Mouse (Mus musculus): Measurements from ENCODE around the gene Zfp523. TPM values are rescaled to one million over a fixed set of nuclear protein-coding genes. Genes with fewer than 3 reads are reported as not detected.
"Not testable (repeated sequence)": the region's sequence is repeated elsewhere in the genome, so short reads cannot be mapped to it uniquely, and the experiment has no call there.

The Zfp523 gene
- polyA plus RNA-seq, 1 experiment from 2014 or later, result 32.5 TPM

GRCm38 (mm10) chr17:28209457-28210110, 32.7 kb downstream of the Zfp523 start:
- 0 out of 2 replicates have a peak, but pooled peaks cover 3% of the 10 kb centered on the region for H3K4me1 ChIP-seq (ENCODE audit: control insufficient read depth, insufficient read depth, low read length)
- H3K27me3 ChIP-seq (ENCODE audit: control insufficient read depth, insufficient read depth, low read length), result no peaks in the 10 kb centered on the region
- WGBS, result 70% methylated on average over 4 of the region's 4 CpGs
- DNase-seq (ENCODE audit: low spot score) (no peak), ATAC-seq (ENCODE audit: insufficient read depth, low FRiP score, low TSS enrichment) (no peak)
- no peak overlapping the region for H3K27ac ChIP-seq (ENCODE audit: low read depth, low read length)
- no peak overlapping the region for H3K9ac ChIP-seq (ENCODE audit: low read length)
- no peak overlapping the region for H3K4me3 ChIP-seq (ENCODE audit: low read depth, low read length)
- no peak overlapping the region for H3K4me2 ChIP-seq (ENCODE audit: low read depth)
- no peaks in the 10 kb centered on the region for H3K9me3 ChIP-seq (ENCODE audit: control insufficient read depth, low read length)
- 0 out of 2 replicates have a peak, but pooled peaks cover 2% of the 10 kb centered on the region for H3K36me3 ChIP-seq (ENCODE audit: control insufficient read depth, insufficient read depth, low read length)

GRCm38 (mm10) chr17:28211921-28212341, 35.0 kb downstream of the Zfp523 start:
- no peak overlapping the region for H3K4me2 ChIP-seq (ENCODE audit: low read depth)
- no peak overlapping the region for H3K9ac ChIP-seq (ENCODE audit: low read length)
- DNase-seq (ENCODE audit: low spot score), result no peak
- WGBS, result 80% methylated on average over 6 of the region's 6 CpGs
- 0 out of 2 replicates have a peak, but pooled peaks cover 3% of the 10 kb centered on the region for H3K4me1 ChIP-seq (ENCODE audit: control insufficient read depth, insufficient read depth, low read length)
- H3K36me3 ChIP-seq (ENCODE audit: control insufficient read depth, insufficient read depth, low read length), result no peaks in the 10 kb centered on the region
- no peak overlapping the region for H3K4me3 ChIP-seq (ENCODE audit: low read depth, low read length)
- no peaks in the 10 kb centered on the region for H3K27me3 ChIP-seq (ENCODE audit: control insufficient read depth, insufficient read depth, low read length)
- no peak for ATAC-seq (ENCODE audit: insufficient read depth, low FRiP score, low TSS enrichment)
- no peaks in the 10 kb centered on the region for H3K9me3 ChIP-seq (ENCODE audit: control insufficient read depth, low read length)
- no peak overlapping the region for H3K27ac ChIP-seq (ENCODE audit: low read depth, low read length)

- Histone ChIP-seq H3K36me3 (ENCODE audit: control insufficient read depth, insufficient read depth, low read length) (no peaks in the 10 kb centered on the region), H3K4me2 (ENCODE audit: low read depth) (no peak overlapping the region), H3K9ac (ENCODE audit: low read length) (no peak overlapping the region), H3K27me3 (ENCODE audit: control insufficient read depth, insufficient read depth, low read length) (no peaks in the 10 kb centered on the region), H3K9me3 (ENCODE audit: control insufficient read depth, low read length) (no peaks in the 10 kb centered on the region), H3K27ac (ENCODE audit: low read depth, low read length) (no peak overlapping the region), H3K4me1 (ENCODE audit: control insufficient read depth, insufficient read depth, low read length) (0 out of 2 replicates have a peak, but pooled peaks cover 3% of the 10 kb centered on the region), H3K4me3 (ENCODE audit: low read depth, low read length) (no peak overlapping the region)
- ATAC-seq (ENCODE audit: insufficient read depth, low FRiP score, low TSS enrichment) (no peak), DNase-seq (ENCODE audit: low spot score) (no peak)
- 74% methylated on average over 9 of the region's 9 CpGs for WGBS
Observed at GRCm38 (mm10) chr17:28212391-28212790, 35.5 kb downstream of the Zfp523 start.

- Histone ChIP-seq H3K27me3 (ENCODE audit: control insufficient read depth, insufficient read depth, low read length) (no peaks in the 10 kb centered on the region), H3K4me1 (ENCODE audit: control insufficient read depth, insufficient read depth, low read length) (no peaks in the 10 kb centered on the region), H3K9me3 (ENCODE audit: control insufficient read depth, low read length) (no peaks in the 10 kb centered on the region), H3K4me2 (ENCODE audit: low read depth) (no peak overlapping the region), H3K9ac (ENCODE audit: low read length) (no peak overlapping the region), H3K36me3 (ENCODE audit: control insufficient read depth, insufficient read depth, low read length) (no peaks in the 10 kb centered on the region), H3K4me3 (ENCODE audit: low read depth, low read length) (no peak overlapping the region), H3K27ac (ENCODE audit: low read depth, low read length) (no peak overlapping the region)
- ATAC-seq (ENCODE audit: insufficient read depth, low FRiP score, low TSS enrichment), result no peak
- WGBS, result 30% methylated on average over 4 of the region's 4 CpGs
- no peak for DNase-seq (ENCODE audit: low spot score)
Observed at GRCm38 (mm10) chr17:28213236-28213635, 36.3 kb downstream of the Zfp523 start.

- no peak for DNase-seq (ENCODE audit: low spot score)
- no peak overlapping the region for H3K4me3 ChIP-seq (ENCODE audit: low read depth, low read length)
- H3K4me2 ChIP-seq (ENCODE audit: low read depth), result no peak overlapping the region
- no peak overlapping the region for H3K9ac ChIP-seq (ENCODE audit: low read length)
- 89% methylated on average over 9 of the region's 9 CpGs for WGBS
- H3K36me3 ChIP-seq (ENCODE audit: control insufficient read depth, insufficient read depth, low read length), result no peaks in the 10 kb centered on the region
- no peak overlapping the region for H3K27ac ChIP-seq (ENCODE audit: low read depth, low read length)
- no peaks in the 10 kb centered on the region for H3K9me3 ChIP-seq (ENCODE audit: control insufficient read depth, low read length)
- no peaks in the 10 kb centered on the region for H3K27me3 ChIP-seq (ENCODE audit: control insufficient read depth, insufficient read depth, low read length)
- ATAC-seq (ENCODE audit: insufficient read depth, low FRiP score, low TSS enrichment), result no peak
- no peaks in the 10 kb centered on the region for H3K4me1 ChIP-seq (ENCODE audit: control insufficient read depth, insufficient read depth, low read length)
Observed at GRCm38 (mm10) chr17:28216791-28217190, 39.9 kb downstream of the Zfp523 start.

- no peaks in the 10 kb centered on the region for H3K27me3 ChIP-seq (ENCODE audit: control insufficient read depth, insufficient read depth, low read length)
- no peaks in the 10 kb centered on the region for H3K9me3 ChIP-seq (ENCODE audit: control insufficient read depth, low read length)
- no peak overlapping the region for H3K4me2 ChIP-seq (ENCODE audit: low read depth)
- 25% methylated on average over 23 of the region's 23 CpGs for WGBS
- peak; percentile 27 for DNase-seq (ENCODE audit: low spot score)
- ATAC-seq (ENCODE audit: insufficient read depth, low FRiP score, low TSS enrichment), result no peak
- H3K4me3 ChIP-seq (ENCODE audit: low read depth, low read length), result no peak overlapping the region
- H3K4me1 ChIP-seq (ENCODE audit: control insufficient read depth, insufficient read depth, low read length), result peaks cover 2% of the 10 kb centered on the region; the same call in 1 of the 2 replicates
- no peak overlapping the region for H3K27ac ChIP-seq (ENCODE audit: low read depth, low read length)
- no peaks in the 10 kb centered on the region for H3K36me3 ChIP-seq (ENCODE audit: control insufficient read depth, insufficient read depth, low read length)
- H3K9ac ChIP-seq (ENCODE audit: low read length), result no peak overlapping the region
Observed at GRCm38 (mm10) chr17:28217721-28218649, 41.1 kb downstream of the Zfp523 start.

GRCm38 (mm10) chr17:28222463-28222862, 45.5 kb downstream of the Zfp523 start:
- not testable (repeated sequence) for H3K36me3 ChIP-seq (ENCODE audit: control insufficient read depth, insufficient read depth, low read length); H3K27ac ChIP-seq (ENCODE audit: low read depth, low read length)

GRCm38 (mm10) chr17:28223561-28224391, 46.8 kb downstream of the Zfp523 start:
- Histone ChIP-seq H3K4me1 (ENCODE audit: control insufficient read depth, insufficient read depth, low read length) (peaks cover 10% of the 10 kb centered on the region; the same call in 1 of the 2 replicates), H3K4me3 (ENCODE audit: low read depth, low read length) (peak overlapping the region; percentile 45), H3K9ac (ENCODE audit: low read length) (peak overlapping the region; percentile 79), H3K9me3 (ENCODE audit: control insufficient read depth, low read length) (no peaks in the 10 kb centered on the region), H3K27ac (ENCODE audit: low read depth, low read length) (peak overlapping the region; percentile 76), H3K27me3 (ENCODE audit: control insufficient read depth, insufficient read depth, low read length) (no peaks in the 10 kb centered on the region), H3K4me2 (ENCODE audit: low read depth) (peak overlapping the region; percentile 96), H3K36me3 (ENCODE audit: control insufficient read depth, insufficient read depth, low read length) (no peaks in the 10 kb centered on the region)
- peak; percentile 90 for DNase-seq (ENCODE audit: low spot score)
- 1% methylated on average over 45 of the region's 46 CpGs for WGBS
- ATAC-seq (ENCODE audit: insufficient read depth, low FRiP score, low TSS enrichment), result peak; percentile 93

More at GRCm38 (mm10) chr17:28222463-28222862, 45.5 kb downstream of the Zfp523 start:
- WGBS, result 93% methylated on average over 10 of the region's 10 CpGs
- not testable (repeated sequence) for DNase-seq (ENCODE audit: low spot score); H3K9me3 ChIP-seq (ENCODE audit: control insufficient read depth, low read length); H3K4me3 ChIP-seq (ENCODE audit: low read depth, low read length); H3K4me1 ChIP-seq (ENCODE audit: control insufficient read depth, insufficient read depth, low read length); ATAC-seq (ENCODE audit: insufficient read depth, low FRiP score, low TSS enrichment); H3K4me2 ChIP-seq (ENCODE audit: low read depth); H3K27me3 ChIP-seq (ENCODE audit: control insufficient read depth, insufficient read depth, low read length); H3K9ac ChIP-seq (ENCODE audit: low read length)

Measured in neural tube, embryonic 11.5 days (tissue).